Comparison of ENCODE assay signal across 23 mouse cellular contexts in the genomic region with DNA sequence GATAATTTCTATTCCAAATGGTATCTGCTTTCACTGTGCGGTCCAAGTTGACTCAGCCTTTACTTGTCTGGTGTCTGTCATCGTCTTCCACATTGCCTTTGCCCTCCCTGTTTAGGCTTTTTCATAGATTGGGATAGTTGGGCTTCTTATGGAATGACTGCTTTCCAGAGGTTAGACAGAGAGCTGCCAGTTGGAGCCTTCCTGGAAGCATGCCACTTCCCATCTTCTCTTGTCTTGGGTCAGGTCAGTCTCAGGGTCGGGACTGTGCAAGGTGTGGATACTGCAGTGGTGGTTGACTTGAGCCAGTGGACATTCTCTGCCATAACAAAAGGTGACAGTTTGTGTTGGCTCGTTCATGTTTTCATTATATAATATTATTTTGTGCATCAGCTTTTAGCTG.
"Had no signal": no experiment of that assay in that cellular context is flagged by ENCODE, and none has a peak within 500 bp of the region (broad histone marks: within the 10 kb centered on the region; RNA-seq: fewer than 3 reads in every experiment).

No protein-coding gene starts in this region.

- H3K27me3 ChIP-seq: kidney, embryonic 15.5 days; liver, embryonic 12.5 days; liver, embryonic 15.5 days; lung, embryonic 15.5 days; megakaryocyte, embryonic 14.5 days; neural tube, embryonic 12.5 days; neural tube, embryonic 15.5 days had no signal

- H3K9me3 ChIP-seq: kidney, embryonic 15.5 days; liver, embryonic 12.5 days; liver, embryonic 15.5 days; lung, embryonic 15.5 days; megakaryocyte, embryonic 14.5 days; neural tube, embryonic 12.5 days; neural tube, embryonic 15.5 days had no signal

- DNase-seq: kidney, adult 8-10 months; kidney, postnatal 10 days; kidney, postnatal 36 days; layer of hippocampus, postnatal 36 days; lung, adult 18-20 months; lung, postnatal 10 days; lung, postnatal 36 days; midbrain, embryonic 14.5 days; right cerebral cortex, adult 18-20 months; right cerebral cortex, postnatal 14 days; right cerebral cortex, postnatal 4 days; spleen, adult 18-20 months; thymus, adult 18-20 months; thymus, postnatal 36 days had no signal

- H3K27ac ChIP-seq: kidney, embryonic 15.5 days; left cerebral cortex, adult 2 months; liver, embryonic 12.5 days; liver, embryonic 15.5 days; lung, embryonic 15.5 days; neural tube, embryonic 12.5 days had no signal

- H3K36me3 ChIP-seq: kidney, embryonic 15.5 days; liver, embryonic 12.5 days; liver, embryonic 15.5 days; lung, embryonic 15.5 days; neural tube, embryonic 12.5 days; neural tube, embryonic 15.5 days had no signal

- H3K9ac ChIP-seq: kidney, embryonic 15.5 days; liver, embryonic 12.5 days; liver, embryonic 15.5 days; lung, embryonic 15.5 days; neural tube, embryonic 12.5 days; neural tube, embryonic 15.5 days had no signal

- H3K4me2 ChIP-seq: kidney, embryonic 15.5 days; liver, embryonic 12.5 days; liver, embryonic 15.5 days; lung, embryonic 15.5 days; midbrain, embryonic 11.5 days; neural tube, embryonic 12.5 days; neural tube, embryonic 15.5 days had no signal

- ATAC-seq: liver, embryonic 12.5 days had no signal

- H3K4me3 ChIP-seq: kidney, embryonic 15.5 days; left cerebral cortex, adult 2 months; liver, embryonic 12.5 days; liver, embryonic 15.5 days; lung, embryonic 15.5 days; megakaryocyte, embryonic 14.5 days; neural tube, embryonic 12.5 days; neural tube, embryonic 15.5 days had no signal
